Mouse (Mus musculus): ENCODE data around the gene Vax2. TPM values are rescaled to one million over a fixed set of nuclear protein-coding genes. Genes with fewer than 3 reads are reported as not detected.

The Vax2 gene
- polyA plus RNA-seq, 1 experiment from 2014 or later = not detected

GRCm38 (mm10) chr6:83766982-83767381 lies 55.9 kb downstream of the Vax2 start:
- H3K27ac ChIP-seq (ENCODE audit: low read depth, low read length) = no peak overlapping the region
- H3K27me3 ChIP-seq (ENCODE audit: control insufficient read depth, insufficient read depth, low read length) = peaks cover 22% of the 10 kb centered on the region
- no peaks in the 10 kb centered on the region for H3K9me3 ChIP-seq (ENCODE audit: control insufficient read depth, low read length)
- WGBS = 97% methylated on average over 3 of the region's 3 CpGs
- no peak overlapping the region for H3K4me3 ChIP-seq (ENCODE audit: low read depth, low read length)
- H3K9ac ChIP-seq (replicated peaks; ENCODE audit: low read depth, low read length) = no peak overlapping the region
- H3K4me2 ChIP-seq (ENCODE audit: low read depth, low read length) = no peak overlapping the region
- no peak for ATAC-seq (ENCODE audit: low read depth)
- H3K4me1 ChIP-seq (ENCODE audit: control insufficient read depth, insufficient read depth, low read length) = peaks cover 9% of the 10 kb centered on the region; the same call in 1 of the 2 replicates
- no peaks in the 10 kb centered on the region; the same call in 1 of the 2 replicates for H3K36me3 ChIP-seq (ENCODE audit: control insufficient read depth, insufficient read depth, low read length)

- Histone ChIP-seq H3K9ac (replicated peaks; ENCODE audit: low read depth, low read length) (no peak overlapping the region), H3K4me1 (ENCODE audit: control insufficient read depth, insufficient read depth, low read length) (no peaks in the 10 kb centered on the region), H3K27me3 (ENCODE audit: control insufficient read depth, insufficient read depth, low read length) (peaks cover 8% of the 10 kb centered on the region), H3K36me3 (ENCODE audit: control insufficient read depth, insufficient read depth, low read length) (peaks cover 4% of the 10 kb centered on the region; the same call in 1 of the 2 replicates), H3K4me2 (ENCODE audit: low read depth, low read length) (no peak overlapping the region), H3K27ac (ENCODE audit: low read depth, low read length) (no peak overlapping the region), H3K4me3 (ENCODE audit: low read depth, low read length) (no peak overlapping the region), H3K9me3 (ENCODE audit: control insufficient read depth, low read length) (no peaks in the 10 kb centered on the region)
- WGBS = 89% methylated on average over 5 of the region's 5 CpGs
- ATAC-seq (ENCODE audit: low read depth) = no peak
Measured at GRCm38 (mm10) chr6:83768485-83768884, 57.4 kb downstream of the Vax2 start.

- Histone ChIP-seq H3K27ac (ENCODE audit: low read depth, low read length) (no peak overlapping the region), H3K9ac (replicated peaks; ENCODE audit: low read depth, low read length) (0 out of 2 replicates have a peak overlapping the region, but pooled peaks have one; percentile 11), H3K36me3 (ENCODE audit: control insufficient read depth, insufficient read depth, low read length) (peaks cover 4% of the 10 kb centered on the region; the same call in 1 of the 2 replicates), H3K4me3 (ENCODE audit: low read depth, low read length) (no peak overlapping the region), H3K4me1 (ENCODE audit: control insufficient read depth, insufficient read depth, low read length) (peaks cover 13% of the 10 kb centered on the region; the same call in 1 of the 2 replicates), H3K4me2 (ENCODE audit: low read depth, low read length) (peak overlapping the region; percentile 89), H3K9me3 (ENCODE audit: control insufficient read depth, low read length) (no peaks in the 10 kb centered on the region), H3K27me3 (ENCODE audit: control insufficient read depth, insufficient read depth, low read length) (no peaks in the 10 kb centered on the region)
- ATAC-seq (ENCODE audit: low read depth) = no peak
- 54% methylated on average over 8 of the region's 9 CpGs for WGBS
Measured at GRCm38 (mm10) chr6:83774126-83774525, 63.1 kb downstream of the Vax2 start.

- ATAC-seq (ENCODE audit: low read depth) = peak; percentile 42
- Histone ChIP-seq H3K9ac (replicated peaks; ENCODE audit: low read depth, low read length) (peak overlapping the region; percentile 93), H3K36me3 (ENCODE audit: control insufficient read depth, insufficient read depth, low read length) (peaks cover 4% of the 10 kb centered on the region; the same call in 1 of the 2 replicates), H3K4me2 (ENCODE audit: low read depth, low read length) (peak overlapping the region; percentile 89), H3K4me1 (ENCODE audit: control insufficient read depth, insufficient read depth, low read length) (peaks cover 13% of the 10 kb centered on the region; the same call in 1 of the 2 replicates), H3K27ac (ENCODE audit: low read depth, low read length) (peak overlapping the region; percentile 76), H3K9me3 (ENCODE audit: control insufficient read depth, low read length) (no peaks in the 10 kb centered on the region), H3K4me3 (ENCODE audit: low read depth, low read length) (peak overlapping the region; percentile 94), H3K27me3 (ENCODE audit: control insufficient read depth, insufficient read depth, low read length) (no peaks in the 10 kb centered on the region)
- WGBS = 3% methylated on average over 14 of the region's 14 CpGs
Measured at GRCm38 (mm10) chr6:83774781-83775563, 63.9 kb downstream of the Vax2 start.

- Histone ChIP-seq H3K4me2 (ENCODE audit: low read depth, low read length) (peak within 1 kb of the TSS; percentile 89), H3K27me3 (ENCODE audit: control insufficient read depth, insufficient read depth, low read length) (no peaks in the 10 kb centered on the region), H3K9ac (replicated peaks; ENCODE audit: low read depth, low read length) (peak within 1 kb of the TSS; percentile 93), H3K9me3 (ENCODE audit: control insufficient read depth, low read length) (no peaks in the 10 kb centered on the region), H3K27ac (ENCODE audit: low read depth, low read length) (peak within 1 kb of the TSS; percentile 76), H3K4me3 (ENCODE audit: low read depth, low read length) (peak within 1 kb of the TSS; percentile 94), H3K36me3 (ENCODE audit: control insufficient read depth, insufficient read depth, low read length) (peaks cover 4% of the 10 kb centered on the region; the same call in 1 of the 2 replicates), H3K4me1 (ENCODE audit: control insufficient read depth, insufficient read depth, low read length) (peaks cover 13% of the 10 kb centered on the region; the same call in 1 of the 2 replicates)
- 0% methylated on average over 42 of the region's 45 CpGs for WGBS
- peak; percentile 97 for ATAC-seq (ENCODE audit: low read depth)
Measured at GRCm38 (mm10) chr6:83775638-83776293, 64.7 kb downstream of the Vax2 start, which contains the start of gene Tex261. Gene Tex261, minus strand, starts transcription at chr6:83775813.

GRCm38 (mm10) chr6:83778306-83778705 lies 67.2 kb downstream of the Vax2 start:
- no peaks in the 10 kb centered on the region for H3K36me3 ChIP-seq (ENCODE audit: control insufficient read depth, insufficient read depth, low read length)
- H3K4me1 ChIP-seq (ENCODE audit: control insufficient read depth, insufficient read depth, low read length) = peaks cover 13% of the 10 kb centered on the region; the same call in 1 of the 2 replicates
- H3K27ac ChIP-seq (ENCODE audit: low read depth, low read length) = no peak overlapping the region
- H3K4me2 ChIP-seq (ENCODE audit: low read depth, low read length) = no peak overlapping the region
- H3K4me3 ChIP-seq (ENCODE audit: low read depth, low read length) = no peak overlapping the region
- H3K9me3 ChIP-seq (ENCODE audit: control insufficient read depth, low read length) = no peaks in the 10 kb centered on the region
- H3K27me3 ChIP-seq (ENCODE audit: control insufficient read depth, insufficient read depth, low read length) = no peaks in the 10 kb centered on the region
- no peak for ATAC-seq (ENCODE audit: low read depth)
- WGBS = 84% methylated on average over 7 of the region's 7 CpGs
- no peak overlapping the region for H3K9ac ChIP-seq (replicated peaks; ENCODE audit: low read depth, low read length)

GRCm38 (mm10) chr6:83779026-83779425 lies 68.0 kb downstream of the Vax2 start:
- Histone ChIP-seq H3K4me2 (ENCODE audit: low read depth, low read length) (no peak overlapping the region), H3K9me3 (ENCODE audit: control insufficient read depth, low read length) (no peaks in the 10 kb centered on the region), H3K4me1 (ENCODE audit: control insufficient read depth, insufficient read depth, low read length) (peaks cover 10% of the 10 kb centered on the region; the same call in 1 of the 2 replicates), H3K9ac (replicated peaks; ENCODE audit: low read depth, low read length) (no peak overlapping the region), H3K4me3 (ENCODE audit: low read depth, low read length) (no peak overlapping the region), H3K27ac (ENCODE audit: low read depth, low read length) (no peak overlapping the region), H3K27me3 (ENCODE audit: control insufficient read depth, insufficient read depth, low read length) (no peaks in the 10 kb centered on the region), H3K36me3 (ENCODE audit: control insufficient read depth, insufficient read depth, low read length) (no peaks in the 10 kb centered on the region)
- ATAC-seq (ENCODE audit: low read depth) = no peak
- WGBS = 10% methylated on average over 5 of the region's 5 CpGs

GRCm38 (mm10) chr6:83786426-83786825 lies 75.4 kb downstream of the Vax2 start:
- Histone ChIP-seq H3K4me3 (ENCODE audit: low read depth, low read length) (no peak overlapping the region), H3K4me2 (ENCODE audit: low read depth, low read length) (no peak overlapping the region), H3K27me3 (ENCODE audit: control insufficient read depth, insufficient read depth, low read length) (no peaks in the 10 kb centered on the region), H3K9me3 (ENCODE audit: control insufficient read depth, low read length) (no peaks in the 10 kb centered on the region), H3K36me3 (ENCODE audit: control insufficient read depth, insufficient read depth, low read length) (no peaks in the 10 kb centered on the region), H3K4me1 (ENCODE audit: control insufficient read depth, insufficient read depth, low read length) (no peaks in the 10 kb centered on the region), H3K9ac (replicated peaks; ENCODE audit: low read depth, low read length) (no peak overlapping the region), H3K27ac (ENCODE audit: low read depth, low read length) (no peak overlapping the region)
- no peak for ATAC-seq (ENCODE audit: low read depth)
- 82% methylated on average over 3 of the region's 3 CpGs for WGBS

Data from neural tube, embryonic 14.5 days (tissue).